Mouse (Mus musculus): ENCODE results near the gene Nme1.

DNA sequence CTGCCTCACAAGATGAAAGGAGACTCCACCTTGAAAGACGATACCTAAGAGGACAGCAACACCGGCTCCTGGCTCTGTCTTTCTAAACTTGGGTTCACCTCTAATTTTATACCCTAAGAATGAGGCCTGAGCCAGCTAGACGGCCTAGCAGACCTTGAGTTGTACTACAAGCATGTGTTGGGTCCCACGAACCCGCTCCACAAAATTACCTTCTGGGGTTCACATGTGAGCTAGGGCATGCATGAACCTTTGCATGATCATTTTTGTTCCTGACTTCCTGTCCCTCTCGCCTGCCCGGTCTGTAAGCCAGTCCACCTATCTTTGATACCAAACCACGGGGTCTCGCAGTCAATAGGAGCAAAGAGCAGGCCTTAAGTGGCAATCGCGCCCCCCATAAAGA is 940 bp downstream of the Nme1 start:
- TF ChIP-seq CTCF (IDR thresholded peaks at IDR 0.05; ENCODE audit: control insufficient read depth, insufficient read depth, low read length) (no peak), POLR2A (IDR thresholded peaks at IDR 0.05; ENCODE audit: borderline replicate concordance, control insufficient read depth, low read depth, low read length) (no peak)
